25 mouse cellular contexts compared by ENCODE assay signal in the genomic region with DNA sequence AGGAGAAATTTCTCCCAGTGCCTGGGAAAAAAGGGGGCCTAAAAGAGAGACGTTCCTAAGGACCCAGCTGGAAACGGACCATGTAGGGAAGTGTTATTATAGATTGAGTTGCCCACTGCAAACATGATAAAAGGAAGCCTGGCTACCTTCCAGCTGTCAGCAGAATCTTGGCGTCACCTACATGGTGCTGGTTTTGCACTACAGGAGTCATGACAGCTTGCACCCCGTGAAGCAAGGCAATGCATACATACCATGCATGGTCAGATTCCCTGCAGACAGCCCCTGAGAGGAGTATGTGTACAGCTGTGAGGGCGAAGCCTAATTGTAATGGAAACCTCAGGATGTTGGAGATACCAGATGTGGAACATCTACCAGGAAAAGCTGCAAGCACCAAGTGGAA. TPM values are rescaled to one million over a fixed set of nuclear protein-coding genes. Genes with fewer than 3 reads are reported as not detected.
A peak's percentile ranks its signal among the peaks of the same experiment; 100 is the strongest.
DNase-seq lines count a peak whose midpoint lies in the region; ATAC-seq and TF ChIP-seq lines count a peak whose summit lies in the region.
"Had no signal": no experiment of that assay in that cellular context is flagged by ENCODE, and none has a peak within 500 bp of the region (broad histone marks: within the 10 kb centered on the region; RNA-seq: fewer than 3 reads in every experiment).

No protein-coding gene starts in this region.

- peak; percentile 90 for DNase-seq in heart, embryonic 10.5 days (ENCODE audit: low spot score)
- no peak for DNase-seq in heart, postnatal 10 days
- no peak for DNase-seq in heart, postnatal 36 days
- peak; percentile 32 for DNase-seq in lung, embryonic 14.5 days
- no peak for DNase-seq in lung, postnatal 10 days
- DNase-seq: adrenal gland, postnatal 14 days; cerebellum, adult 11-12 months; cerebellum, adult 9-10 months; cerebellum, postnatal 25 days; gastrocnemius, postnatal 36 days; kidney, adult 11 months had no signal

- peak; percentile 71 for ATAC-seq in heart, embryonic 14.5 days (ENCODE audit: insufficient number of reproducible peaks, insufficient read depth, low FRiP score, low read depth)
- 0 out of 2 replicates have a peak, but pooled peaks have one; percentile 28 for ATAC-seq in lung, embryonic 14.5 days (ENCODE audit: insufficient read depth)
- ATAC-seq in neural tube, embryonic 15.5 days (ENCODE audit: low FRiP score) = no peak
- ATAC-seq: activated CD4-positive, CD25-positive, alpha-beta regulatory T cell, adult 4 months; forebrain, embryonic 15.5 days; hindbrain, postnatal 0 days; Patski had no signal

- H3K4me1 ChIP-seq in heart, embryonic 10.5 days = peaks cover 11% of the 10 kb centered on the region; the same call in 1 of the 2 replicates
- peaks cover 6 to 15% of the 10 kb centered on the region in 2 experiments for H3K4me1 ChIP-seq in heart, embryonic 14.5 days (ENCODE audit: control insufficient read depth in 2 of 2, insufficient read depth in 2 of 2, low read length in 2 of 2)
- H3K4me1 ChIP-seq in lung, embryonic 14.5 days (ENCODE audit: insufficient read depth) = no peaks in the 10 kb centered on the region
- H3K4me1 ChIP-seq in neural tube, embryonic 15.5 days = no peaks in the 10 kb centered on the region
- H3K4me1 ChIP-seq: embryonic facial prominence, embryonic 12.5 days; forebrain, embryonic 15.5 days; hindbrain, embryonic 13.5 days had no signal

- H3K36me3 ChIP-seq in heart, embryonic 10.5 days = no peaks in the 10 kb centered on the region
- H3K36me3 ChIP-seq in heart, embryonic 14.5 days (ENCODE audit: control insufficient read depth, insufficient read depth, low read length) = no peaks in the 10 kb centered on the region
- H3K36me3 ChIP-seq in lung, embryonic 14.5 days (ENCODE audit: insufficient read depth) = no peaks in the 10 kb centered on the region
- H3K36me3 ChIP-seq in neural tube, embryonic 15.5 days = no peaks in the 10 kb centered on the region
- H3K36me3 ChIP-seq: embryonic facial prominence, embryonic 12.5 days; forebrain, embryonic 15.5 days; hindbrain, embryonic 13.5 days had no signal

- peak overlapping the region; percentile 31; the same call in 1 of the 2 replicates for H3K27ac ChIP-seq in heart, embryonic 10.5 days
- peak overlapping the region; percentile 30 to 60 for H3K27ac ChIP-seq in heart, embryonic 14.5 days (replicated peaks in 1 of 2; ENCODE audit: control insufficient read depth in 1 of 2, insufficient read depth in 1 of 2, low read depth in 2 of 2, low read length in 2 of 2)
- no peak overlapping the region for H3K27ac ChIP-seq in lung, embryonic 14.5 days (ENCODE audit: low read depth)
- H3K27ac ChIP-seq in neural tube, embryonic 15.5 days (replicated peaks) = no peak overlapping the region
- H3K27ac ChIP-seq: embryonic facial prominence, embryonic 12.5 days; forebrain, embryonic 15.5 days; hindbrain, embryonic 13.5 days; hindbrain, postnatal 0 days had no signal

- H3K4me2 ChIP-seq in heart, embryonic 14.5 days (ENCODE audit: low read length) = peak overlapping the region; percentile 21
- no peak overlapping the region for H3K4me2 ChIP-seq in lung, embryonic 14.5 days
- no peak overlapping the region for H3K4me2 ChIP-seq in neural tube, embryonic 15.5 days
- H3K4me2 ChIP-seq: embryonic facial prominence, embryonic 12.5 days; forebrain, embryonic 15.5 days; hindbrain, embryonic 13.5 days had no signal

- intact Hi-C loops in heart, postnatal 10 days (cut with DNase I) = no loop called here
- intact Hi-C loops in heart, postnatal 36 days (cut with DNase I) = no loop called here

- no peak overlapping the region for H3K9ac ChIP-seq in heart, embryonic 14.5 days (ENCODE audit: low read length)
- H3K9ac ChIP-seq in lung, embryonic 14.5 days = no peak overlapping the region
- no peak overlapping the region for H3K9ac ChIP-seq in neural tube, embryonic 15.5 days (replicated peaks)
- H3K9ac ChIP-seq: embryonic facial prominence, embryonic 12.5 days; forebrain, embryonic 15.5 days; hindbrain, embryonic 13.5 days had no signal

- peaks cover 35% of the 10 kb centered on the region for H3K27me3 ChIP-seq in heart, embryonic 10.5 days (ENCODE audit: insufficient read depth, poor library complexity, severe bottlenecking)
- peaks cover 14% of the 10 kb centered on the region; the same call in 1 of the 2 replicates for H3K27me3 ChIP-seq in heart, embryonic 14.5 days (ENCODE audit: control insufficient read depth, insufficient read depth, low read length)
- no peaks in the 10 kb centered on the region for H3K27me3 ChIP-seq in lung, embryonic 14.5 days (ENCODE audit: insufficient read depth, low read length)
- peaks cover 3% of the 10 kb centered on the region; the same call in 1 of the 2 replicates for H3K27me3 ChIP-seq in neural tube, embryonic 15.5 days (replicated peaks)
- H3K27me3 ChIP-seq: embryonic facial prominence, embryonic 12.5 days; forebrain, embryonic 15.5 days had no signal

- WGBS in heart, embryonic 10.5 days = 37% methylated on average over 5 of the region's 5 CpGs
- 10% methylated on average over 5 of the region's 5 CpGs for WGBS in heart, embryonic 14.5 days
- 35% methylated on average over 5 of the region's 5 CpGs for WGBS in lung, embryonic 14.5 days
- 82% methylated on average over 5 of the region's 5 CpGs for WGBS in neural tube, embryonic 15.5 days

- no peak for TF ChIP-seq CTCF in lung, embryonic 14.5 days (IDR thresholded peaks at IDR 0.05; ENCODE audit: low read depth)

- no peak overlapping the region for H3K4me3 ChIP-seq in heart, embryonic 10.5 days
- H3K4me3 ChIP-seq in heart, embryonic 14.5 days (ENCODE audit: control insufficient read depth in 1 of 2, insufficient read depth in 1 of 2, low read depth in 1 of 2, low read length in 2 of 2) = no peak overlapping the region
- no peak overlapping the region for H3K4me3 ChIP-seq in lung, embryonic 14.5 days (ENCODE audit: low read depth, low read length)
- H3K4me3 ChIP-seq in neural tube, embryonic 15.5 days (replicated peaks) = no peak overlapping the region
- H3K4me3 ChIP-seq: embryonic facial prominence, embryonic 12.5 days; forebrain, embryonic 15.5 days; hindbrain, embryonic 13.5 days had no signal

- H3K9me3 ChIP-seq in heart, embryonic 10.5 days = no peaks in the 10 kb centered on the region
- no peaks in the 10 kb centered on the region for H3K9me3 ChIP-seq in heart, embryonic 14.5 days (ENCODE audit: control insufficient read depth, low read length)
- H3K9me3 ChIP-seq in lung, embryonic 14.5 days (ENCODE audit: low read depth, low read length) = no peaks in the 10 kb centered on the region
- no peaks in the 10 kb centered on the region for H3K9me3 ChIP-seq in neural tube, embryonic 15.5 days (replicated peaks)
- H3K9me3 ChIP-seq: embryonic facial prominence, embryonic 12.5 days; forebrain, embryonic 15.5 days; hindbrain, embryonic 13.5 days had no signal

RNA-seq across cellular contexts. Expression of gene Fcrlb, which starts 2.9 kb away (rescaled TPM):
- polyA plus RNA-seq in heart, embryonic 10.5 days (2016; fragmentation: Nextera tagmentation; extraction: Ambion mirVana) = not detected in 2 replicates
- not detected for total RNA-seq in heart, postnatal 10 days (2021)
- polyA plus RNA-seq in heart, embryonic 14.5 days (2014; fragmentation: Nextera tagmentation; extraction: Ambion mirVana) = 0.15 TPM in 1 of 2 replicates, not detected in the other
- total RNA-seq in heart, postnatal 36 days (2021) = not detected
- polyA plus RNA-seq in lung, embryonic 14.5 days (2014; fragmentation: Nextera tagmentation; extraction: Ambion mirVana) = not detected in 2 replicates
- polyA plus RNA-seq in neural tube, embryonic 15.5 days (2015; fragmentation: Nextera tagmentation; extraction: Ambion mirVana) = 1.1 and 1.4 TPM in 2 replicates
- total RNA-seq: adrenal gland, adult 18-20 months; adrenal gland, postnatal 14 days; gastrocnemius, adult 8-10 months; gastrocnemius, postnatal 36 days; hematopoietic stem cell, adult 5-6 weeks had no signal
- polyA plus RNA-seq: activated CD4-positive, CD25-positive, alpha-beta regulatory T cell, adult 4 months; C2C12; embryonic facial prominence, embryonic 12.5 days; forebrain, embryonic 11.5 days; intestine, embryonic 14.5 days had no signal

RNA-seq across cellular contexts. Expression of gene Fcrla, which starts 11.7 kb away (rescaled TPM):
- 0.08 TPM in 1 of 2 replicates, not detected in the other for polyA plus RNA-seq in heart, embryonic 10.5 days (2016; fragmentation: Nextera tagmentation; extraction: Ambion mirVana)
- 1 to 10 TPM in 1 of 2 experiments, under 1 TPM in 1; 0.57 to 1.6 TPM for total RNA-seq in heart, postnatal 10 days (2021)
- polyA plus RNA-seq in heart, embryonic 14.5 days (2014; fragmentation: Nextera tagmentation; extraction: Ambion mirVana) = 0.15 TPM in 2 replicates
- under 1 TPM in 1 of 2 experiments, not detected in 1; 0.56 TPM for total RNA-seq in heart, postnatal 36 days (2021)
- not detected in 2 replicates for polyA plus RNA-seq in lung, embryonic 14.5 days (2014; fragmentation: Nextera tagmentation; extraction: Ambion mirVana)
- polyA plus RNA-seq in neural tube, embryonic 15.5 days (2015; fragmentation: Nextera tagmentation; extraction: Ambion mirVana) = not detected in 2 replicates
- total RNA-seq: gastrocnemius, adult 8-10 months; hindbrain, postnatal 0 days had no signal
- polyA plus RNA-seq: C2C12; embryonic facial prominence, embryonic 12.5 days; forebrain, embryonic 11.5 days; forebrain, embryonic 15.5 days; hindbrain, embryonic 13.5 days; hindbrain, postnatal 0 days; intestine, embryonic 14.5 days; Patski had no signal

RNA-seq across cellular contexts. Expression of gene Dusp12, which starts 30.3 kb away (rescaled TPM):
- polyA plus RNA-seq in heart, embryonic 10.5 days (2016; fragmentation: Nextera tagmentation; extraction: Ambion mirVana) = 28.9 and 37.9 TPM in 2 replicates
- 10 to 100 TPM in 1 of 2 experiments, 1 to 10 TPM in 1; 8.7 to 13.1 TPM for total RNA-seq in heart, postnatal 10 days (2021)
- polyA plus RNA-seq in heart, embryonic 14.5 days (2014; fragmentation: Nextera tagmentation; extraction: Ambion mirVana) = 23.0 and 27.5 TPM in 2 replicates
- total RNA-seq in heart, postnatal 36 days (2021) = 1 to 10 TPM; 8.6 to 9.8 TPM
- polyA plus RNA-seq in lung, embryonic 14.5 days (2014; fragmentation: Nextera tagmentation; extraction: Ambion mirVana) = 36.7 and 39.9 TPM in 2 replicates
- polyA plus RNA-seq in neural tube, embryonic 15.5 days (2015; fragmentation: Nextera tagmentation; extraction: Ambion mirVana) = 43.5 and 51.7 TPM in 2 replicates

RNA-seq across cellular contexts. Expression of gene Gm26620, which starts 30.8 kb away (rescaled TPM):
- polyA plus RNA-seq in heart, embryonic 10.5 days (2016; fragmentation: Nextera tagmentation; extraction: Ambion mirVana) = 0.67 TPM in 1 of 2 replicates, not detected in the other
- under 1 TPM; 0.55 to 0.67 TPM for total RNA-seq in heart, postnatal 10 days (2021)
- polyA plus RNA-seq in heart, embryonic 14.5 days (2014; fragmentation: Nextera tagmentation; extraction: Ambion mirVana) = not detected in 2 replicates
- total RNA-seq in heart, postnatal 36 days (2021) = under 1 TPM; 0.33 to 0.39 TPM
- 0.66 TPM in 1 of 2 replicates, not detected in the other for polyA plus RNA-seq in lung, embryonic 14.5 days (2014; fragmentation: Nextera tagmentation; extraction: Ambion mirVana)
- polyA plus RNA-seq in neural tube, embryonic 15.5 days (2015; fragmentation: Nextera tagmentation; extraction: Ambion mirVana) = 0.36 and 0.91 TPM in 2 replicates
- total RNA-seq: hematopoietic stem cell, adult 5-6 weeks had no signal
- polyA plus RNA-seq: activated CD4-positive, CD25-positive, alpha-beta regulatory T cell, adult 4 months; embryonic facial prominence, embryonic 12.5 days had no signal

RNA-seq across cellular contexts. Expression of gene Atf6, which starts 48.1 kb away (rescaled TPM):
- polyA plus RNA-seq in heart, embryonic 10.5 days (2016; fragmentation: Nextera tagmentation; extraction: Ambion mirVana) = 10.9 and 16.0 TPM in 2 replicates
- 10 to 100 TPM; 52.5 to 54.4 TPM for total RNA-seq in heart, postnatal 10 days (2021)
- 14.4 and 16.0 TPM in 2 replicates for polyA plus RNA-seq in heart, embryonic 14.5 days (2014; fragmentation: Nextera tagmentation; extraction: Ambion mirVana)
- 10 to 100 TPM; 63.2 to 71.4 TPM for total RNA-seq in heart, postnatal 36 days (2021)
- 9.9 and 11.2 TPM in 2 replicates for polyA plus RNA-seq in lung, embryonic 14.5 days (2014; fragmentation: Nextera tagmentation; extraction: Ambion mirVana)
- polyA plus RNA-seq in neural tube, embryonic 15.5 days (2015; fragmentation: Nextera tagmentation; extraction: Ambion mirVana) = 7.1 and 7.2 TPM in 2 replicates

Comparison
In these comparisons a context has a peak if more than half of its experiments do, and no peak if none do; other contexts are left out.
1. DNase-seq: peak in heart, embryonic 10.5 days (single experiment) and lung, embryonic 14.5 days (single experiment); none in heart, postnatal 10 days (0 of 2), heart, postnatal 36 days (0 of 2) and lung, postnatal 10 days (single experiment).
2. H3K27ac ChIP-seq: peak in heart, embryonic 10.5 days (single experiment) and heart, embryonic 14.5 days (2 of 2); none in lung, embryonic 14.5 days (single experiment) and neural tube, embryonic 15.5 days (single experiment).